ENCODE assay signal across 25 mouse cellular contexts in the genomic region with DNA sequence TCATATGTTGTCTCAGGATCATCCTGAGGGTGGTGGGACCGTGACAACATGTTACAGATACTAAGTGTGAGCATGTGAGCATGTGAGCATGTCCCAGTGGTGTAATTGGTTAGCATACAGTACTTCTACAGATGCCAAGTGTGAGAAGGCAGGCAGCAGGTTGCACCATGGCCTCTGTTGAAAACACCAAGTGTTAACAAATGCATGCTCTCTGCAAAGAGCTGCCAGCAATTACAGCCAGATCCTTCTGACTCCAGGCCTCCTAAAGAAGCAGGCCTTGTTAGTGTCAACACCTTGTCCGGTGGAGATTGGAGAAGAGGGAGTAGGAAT. TPM values are rescaled to one million over a fixed set of nuclear protein-coding genes. Genes with fewer than 3 reads are reported as not detected.
A peak's percentile ranks its signal among the peaks of the same experiment; 100 is the strongest.
DNase-seq lines count a peak whose midpoint lies in the region; ATAC-seq and TF ChIP-seq lines count a peak whose summit lies in the region.
"Had no signal": no experiment of that assay in that cellular context is flagged by ENCODE, and none has a peak within 500 bp of the region (broad histone marks: within the 10 kb centered on the region; RNA-seq: fewer than 3 reads in every experiment).

No protein-coding gene starts in this region.

- 42% methylated on average over 2 of the region's 2 CpGs for WGBS in heart, postnatal 0 days
- 79% methylated on average over 2 of the region's 2 CpGs for WGBS in liver, embryonic 16.5 days (ENCODE audit: insufficient replicate concordance)
- 84% methylated on average over 2 of the region's 2 CpGs for WGBS in kidney, embryonic 14.5 days

- no peaks in the 10 kb centered on the region for H3K9me3 ChIP-seq in heart, postnatal 0 days (replicated peaks; ENCODE audit: control insufficient read depth, low read length)
- no peaks in the 10 kb centered on the region for H3K9me3 ChIP-seq in liver, embryonic 16.5 days (replicated peaks; ENCODE audit: control insufficient read depth, low read length)
- H3K9me3 ChIP-seq in kidney, embryonic 14.5 days (ENCODE audit: control insufficient read depth, low read length) = no peaks in the 10 kb centered on the region
- H3K9me3 ChIP-seq: hindbrain, embryonic 15.5 days; limb, embryonic 13.5 days; lung, embryonic 15.5 days had no signal

- TF ChIP-seq EP300 in heart, postnatal 0 days (IDR thresholded peaks at IDR 0.05; ENCODE audit: low read depth) = no peak

- H3K9ac ChIP-seq in heart, postnatal 0 days (replicated peaks; ENCODE audit: low read depth, low read length) = no peak overlapping the region
- H3K9ac ChIP-seq in liver, embryonic 16.5 days (ENCODE audit: low read depth, low read length) = peak overlapping the region; percentile 51; the same call in 1 of the 2 replicates
- no peak overlapping the region for H3K9ac ChIP-seq in kidney, embryonic 14.5 days (ENCODE audit: low read depth, low read length)
- H3K9ac ChIP-seq: hindbrain, embryonic 15.5 days; limb, embryonic 13.5 days; lung, embryonic 15.5 days had no signal

- no peaks in the 10 kb centered on the region for H3K27me3 ChIP-seq in heart, postnatal 0 days (ENCODE audit: control insufficient read depth, insufficient read depth, low read length)
- H3K27me3 ChIP-seq in liver, embryonic 16.5 days (ENCODE audit: control insufficient read depth, insufficient read depth, low read depth, low read length) = no peaks in the 10 kb centered on the region
- H3K27me3 ChIP-seq in kidney, embryonic 14.5 days (ENCODE audit: control insufficient read depth, insufficient read depth, low read length) = no peaks in the 10 kb centered on the region
- H3K27me3 ChIP-seq: hindbrain, embryonic 15.5 days; limb, embryonic 13.5 days; lung, embryonic 15.5 days had no signal

- H3K36me3 ChIP-seq in heart, postnatal 0 days (replicated peaks; ENCODE audit: control insufficient read depth, insufficient read depth, low read length) = no peaks in the 10 kb centered on the region
- H3K36me3 ChIP-seq in liver, embryonic 16.5 days (ENCODE audit: control insufficient read depth, insufficient read depth) = no peaks in the 10 kb centered on the region
- H3K36me3 ChIP-seq in kidney, embryonic 14.5 days (ENCODE audit: control insufficient read depth, insufficient read depth, low read length) = no peaks in the 10 kb centered on the region
- H3K36me3 ChIP-seq: hindbrain, embryonic 15.5 days; limb, embryonic 13.5 days; lung, embryonic 15.5 days had no signal

- peak; percentile 39 for DNase-seq in adrenal gland, postnatal 14 days
- DNase-seq in adrenal gland, postnatal 36 days = no peak
- DNase-seq in heart, postnatal 0 days (ENCODE audit: low spot score) = peak; percentile 12
- DNase-seq in heart, adult 9 months (ENCODE audit: low spot score in 2 of 2) = no peak
- peak; percentile 44 for DNase-seq in gonadal fat pad, adult 2 months (ENCODE audit: low read depth)
- no peak for DNase-seq in ovary, postnatal 10 days (ENCODE audit: low spot score)
- DNase-seq: adrenal gland, adult 8-10 months; cerebellum, adult 9-10 months; gastrocnemius, adult 2 months; kidney, adult 9 months; kidney, postnatal 36 days; layer of hippocampus, postnatal 36 days; thymus, adult 2 months; thymus, postnatal 4 days had no signal

- 0 out of 2 replicates have a peak, but pooled peaks cover 5% of the 10 kb centered on the region for H3K4me1 ChIP-seq in heart, postnatal 0 days (ENCODE audit: control insufficient read depth, insufficient read depth)
- peaks cover 60% of the 10 kb centered on the region for H3K4me1 ChIP-seq in liver, embryonic 16.5 days (ENCODE audit: control insufficient read depth, low read depth, low read length)
- H3K4me1 ChIP-seq in kidney, embryonic 14.5 days (ENCODE audit: control insufficient read depth, insufficient read depth, low read length) = peaks cover 8% of the 10 kb centered on the region
- H3K4me1 ChIP-seq: limb, embryonic 13.5 days had no signal

- no peak overlapping the region for H3K4me3 ChIP-seq in heart, postnatal 0 days (ENCODE audit: low read depth, low read length)
- H3K4me3 ChIP-seq in liver, embryonic 16.5 days (ENCODE audit: low read depth, low read length) = no peak overlapping the region
- H3K4me3 ChIP-seq in kidney, embryonic 14.5 days (ENCODE audit: low read length) = no peak overlapping the region
- H3K4me3 ChIP-seq: gastrocnemius, adult 2 months; hindbrain, embryonic 15.5 days; limb, embryonic 13.5 days; lung, embryonic 15.5 days had no signal

- TF ChIP-seq CTCF in heart, postnatal 0 days (IDR thresholded peaks at IDR 0.05; ENCODE audit: low read depth) = no peak

- no peak overlapping the region for H3K4me2 ChIP-seq in heart, postnatal 0 days (ENCODE audit: low read depth, low read length)
- no peak overlapping the region for H3K4me2 ChIP-seq in liver, embryonic 16.5 days (ENCODE audit: low read depth, low read length)
- no peak overlapping the region for H3K4me2 ChIP-seq in kidney, embryonic 14.5 days (replicated peaks; ENCODE audit: low read depth, low read length)
- H3K4me2 ChIP-seq: hindbrain, embryonic 15.5 days; limb, embryonic 13.5 days; lung, embryonic 15.5 days; midbrain, embryonic 11.5 days had no signal

- peak; percentile 20; the same call in 1 of the 2 replicates for ATAC-seq in heart, postnatal 0 days (ENCODE audit: insufficient read depth, low read depth)
- ATAC-seq in liver, embryonic 16.5 days (ENCODE audit: low read depth) = no peak
- ATAC-seq in kidney, embryonic 14.5 days (ENCODE audit: low FRiP score, low TSS enrichment) = no peak

- no peak overlapping the region for H3K27ac ChIP-seq in heart, postnatal 0 days (ENCODE audit: low read depth)
- H3K27ac ChIP-seq in liver, embryonic 16.5 days (ENCODE audit: low read length) = peak overlapping the region; percentile 87
- no peak overlapping the region for H3K27ac ChIP-seq in kidney, embryonic 14.5 days (ENCODE audit: low read depth, low read length)
- H3K27ac ChIP-seq: gastrocnemius, adult 2 months; hindbrain, embryonic 15.5 days; limb, embryonic 13.5 days; lung, embryonic 15.5 days; macrophage had no signal

RNA-seq across cellular contexts. Expression of a gene that starts 36.7 kb away (rescaled TPM):
- total RNA-seq in adrenal gland, postnatal 14 days (2021) = 1.4 and 32.7 TPM in 2 replicates
- under 1 TPM in 1 of 2 experiments, not detected in 1; 0.36 TPM for total RNA-seq in adrenal gland, postnatal 36 days (2021)
- 4.6 TPM in 1 of 2 replicates, not detected in the other for total RNA-seq in heart, postnatal 0 days (2014; rRNA removed; ENCODE audit: low replicate concordance)
- 0.12 and 0.18 TPM in 2 replicates for polyA plus RNA-seq in heart, postnatal 0 days (2015; fragmentation: Nextera tagmentation; extraction: Ambion mirVana)
- polyA plus RNA-seq in gonadal fat pad, adult 2 months (2012; rRNA removed) = 3.0 and 4.4 TPM in 2 replicates
- 44.3 and 45.9 TPM in 2 replicates for polyA plus RNA-seq in liver, embryonic 16.5 days (2015; fragmentation: Nextera tagmentation; extraction: Ambion mirVana)
- 0.47 and 0.79 TPM in 2 replicates for polyA plus RNA-seq in kidney, embryonic 14.5 days (2014; fragmentation: Nextera tagmentation; extraction: Ambion mirVana)
- total RNA-seq: gastrocnemius, adult 2 months; midbrain, postnatal 0 days; neutrophil, adult 5-6 weeks had no signal
- polyA plus RNA-seq: forebrain, embryonic 11.5 days; hindbrain, embryonic 15.5 days; intestine, embryonic 14.5 days; limb, embryonic 13.5 days; midbrain, embryonic 11.5 days; midbrain, postnatal 0 days had no signal

Comparison
In these comparisons a context has a peak if more than half of its experiments do, and no peak if none do; other contexts are left out.
1. DNase-seq: peak in adrenal gland, postnatal 14 days (single experiment), heart, postnatal 0 days (single experiment) and gonadal fat pad, adult 2 months (single experiment); none in adrenal gland, postnatal 36 days (0 of 2), heart, adult 9 months (0 of 2) and ovary, postnatal 10 days (single experiment).